Mouse (Mus musculus): Measurements from ENCODE around the gene Kif22. TPM values are rescaled to one million over a fixed set of nuclear protein-coding genes. Genes with fewer than 3 reads are reported as not detected.

Kif22 gene
- polyA plus RNA-seq, 1 experiment: 5.8 TPM

DNA sequence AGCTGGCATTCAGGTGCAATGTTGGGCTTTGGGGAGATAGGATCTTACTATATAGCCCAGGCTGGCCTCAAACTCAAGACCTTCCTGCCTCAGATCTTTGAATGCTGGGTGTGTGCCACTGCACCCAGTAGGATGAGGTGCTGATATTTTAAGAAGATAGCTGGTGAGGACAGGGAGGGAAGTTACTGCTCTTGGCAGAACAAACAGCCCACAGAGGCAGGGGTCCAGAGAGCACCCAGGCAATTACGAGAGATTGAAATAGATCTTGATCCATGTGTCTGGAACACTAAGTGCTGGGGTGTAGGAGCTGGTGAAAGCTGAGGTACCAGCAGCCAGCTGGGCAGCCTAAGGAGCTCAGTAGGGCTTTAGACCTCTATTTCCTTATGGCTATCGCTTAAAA, 60.7 kb downstream of the Kif22 start:
- Histone ChIP-seq H3K36me3 (ENCODE audit: control insufficient read depth, insufficient read depth, low read length) (peaks cover 35% of the 10 kb centered on the region), H3K4me1 (ENCODE audit: control insufficient read depth, insufficient read depth, insufficient read length, low read length) (peaks cover 37% of the 10 kb centered on the region), H3K27me3 (ENCODE audit: control insufficient read depth, insufficient read depth, low read length) (no peaks in the 10 kb centered on the region), H3K27ac (ENCODE audit: insufficient read depth, low read depth, low read length) (peak overlapping the region; percentile 19; the same call in 1 of the 2 replicates), H3K4me3 (ENCODE audit: low read depth, low read length) (no peak overlapping the region)
- TF ChIP-seq POLR2A (IDR thresholded peaks at IDR 0.05; ENCODE audit: low read depth, low read length): no peak
- TF ChIP-seq CTCF (IDR thresholded peaks at IDR 0.05; ENCODE audit: extremely low read depth, insufficient read length, insufficient replicate concordance, low read depth, low read length): no peak
- 74% methylated on average over 2 of the region's 2 CpGs for WGBS

DNA sequence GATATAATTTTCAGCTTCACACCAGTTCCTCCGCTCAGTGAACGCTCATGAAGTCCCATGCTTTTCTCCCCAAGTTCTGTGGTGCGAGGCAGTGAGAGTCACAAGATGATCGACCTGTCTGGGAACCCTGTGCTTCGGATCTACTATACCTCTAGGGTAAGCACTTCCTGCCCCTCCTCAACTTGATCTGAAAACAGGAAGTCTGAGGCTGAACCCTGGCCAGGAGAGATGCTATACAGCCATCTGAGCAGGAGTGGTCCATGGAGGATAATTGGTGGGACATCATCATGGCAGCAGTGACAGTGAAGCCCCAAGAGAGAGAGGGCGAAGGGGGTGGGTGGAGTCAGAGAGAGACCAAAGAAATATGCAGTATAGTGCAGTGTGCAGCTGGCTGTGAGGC, 63.4 kb downstream of the Kif22 start:
- TF ChIP-seq CTCF (IDR thresholded peaks at IDR 0.05; ENCODE audit: extremely low read depth, insufficient read length, insufficient replicate concordance, low read depth, low read length): no peak
- TF ChIP-seq POLR2A (IDR thresholded peaks at IDR 0.05; ENCODE audit: low read depth, low read length): no peak
- H3K36me3 ChIP-seq (ENCODE audit: control insufficient read depth, insufficient read depth, low read length): peaks cover 30% of the 10 kb centered on the region
- H3K4me3 ChIP-seq (ENCODE audit: low read depth, low read length): no peak overlapping the region
- 82% methylated on average over 6 of the region's 6 CpGs for WGBS
- no peak overlapping the region for H3K27ac ChIP-seq (ENCODE audit: insufficient read depth, low read depth, low read length)
- H3K27me3 ChIP-seq (ENCODE audit: control insufficient read depth, insufficient read depth, low read length): no peaks in the 10 kb centered on the region
- peaks cover 38% of the 10 kb centered on the region for H3K4me1 ChIP-seq (ENCODE audit: control insufficient read depth, insufficient read depth, insufficient read length, low read length)

Other genes with a start within 250 kb of the Kif22 start
- gene Ppp4c, start 250.0 kb downstream of the Kif22 start, polyA plus RNA-seq (2012; rRNA removed): 101 and 199 TPM in 2 replicates
- 2.2 and 4.1 TPM in 2 replicates for gene Fam57b, start 244.8 kb downstream of the Kif22 start, polyA plus RNA-seq (2012; rRNA removed)
- not detected in 2 replicates for gene 4930451I11Rik, start 210.8 kb downstream of the Kif22 start, polyA plus RNA-seq (2012; rRNA removed)
- not detected in 2 replicates for gene Doc2a, start 195.1 kb downstream of the Kif22 start, polyA plus RNA-seq (2012; rRNA removed)
- gene Hirip3, start 180.5 kb downstream of the Kif22 start, polyA plus RNA-seq (2012; rRNA removed): 1.3 and 3.6 TPM in 2 replicates
- gene Ino80e, start 180.1 kb downstream of the Kif22 start, polyA plus RNA-seq (2012; rRNA removed): 16.5 and 42.8 TPM in 2 replicates
- gene Taok2, start 157.8 kb downstream of the Kif22 start, polyA plus RNA-seq (2012; rRNA removed): 42.3 and 77.4 TPM in 2 replicates
- gene Tmem219, start 119.6 kb downstream of the Kif22 start, polyA plus RNA-seq (2012; rRNA removed): 51.5 and 143 TPM in 2 replicates
- 9.1 and 18.8 TPM in 2 replicates for gene Kctd13, start 113.6 kb downstream of the Kif22 start, polyA plus RNA-seq (2012; rRNA removed)
- 0.18 and 0.19 TPM in 2 replicates for gene Asphd1, start 92.9 kb downstream of the Kif22 start, polyA plus RNA-seq (2012; rRNA removed)
- 1.3 and 2.6 TPM in 2 replicates for gene Sez6l2, start 91.9 kb downstream of the Kif22 start, polyA plus RNA-seq (2012; rRNA removed)
- 157 and 467 TPM in 2 replicates for gene Cdipt, start 66.6 kb downstream of the Kif22 start, polyA plus RNA-seq (2012; rRNA removed)
- gene Cdiptos, start 66.4 kb downstream of the Kif22 start, polyA plus RNA-seq (2012; rRNA removed): 0.15 and 0.74 TPM in 2 replicates
- 148 and 353 TPM in 2 replicates for gene Mvp, start 27.9 kb downstream of the Kif22 start, polyA plus RNA-seq (2012; rRNA removed)
- gene Pagr1b, start 26.0 kb downstream of the Kif22 start, polyA plus RNA-seq (2012; rRNA removed): 0.76 and 2.9 TPM in 2 replicates
- 1.6 and 3.7 TPM in 2 replicates for gene Pagr1a, start 25.1 kb downstream of the Kif22 start, polyA plus RNA-seq (2012; rRNA removed)
- gene Gm42742, start 21.4 kb downstream of the Kif22 start, polyA plus RNA-seq (2012; rRNA removed): 9.5 and 26.4 TPM in 2 replicates
- 1.3 and 2.7 TPM in 2 replicates for gene Prrt2, start 21.3 kb downstream of the Kif22 start, polyA plus RNA-seq (2012; rRNA removed)
- gene Maz, start 15.4 kb downstream of the Kif22 start, polyA plus RNA-seq (2012; rRNA removed): 103 and 248 TPM in 2 replicates
- 4,647 and 5,350 TPM in 2 replicates for gene Zg16, start 44.9 kb upstream of the Kif22 start, polyA plus RNA-seq (2012; rRNA removed)
- gene AI467606, start 48.9 kb upstream of the Kif22 start, polyA plus RNA-seq (2012; rRNA removed): 21.2 and 22.7 TPM in 2 replicates
- 0.37 and 1.7 TPM in 2 replicates for gene Qprt, start 79.8 kb upstream of the Kif22 start, polyA plus RNA-seq (2012; rRNA removed)
- gene Spn, start 95.4 kb upstream of the Kif22 start, polyA plus RNA-seq (2012; rRNA removed): 2.4 and 3.9 TPM in 2 replicates
- 7.6 and 13.9 TPM in 2 replicates for gene Cd2bp2, start 153.6 kb upstream of the Kif22 start, polyA plus RNA-seq (2012; rRNA removed)
- gene Tbc1d10b, start 166.0 kb upstream of the Kif22 start, polyA plus RNA-seq (2012; rRNA removed): 17.5 and 44.1 TPM in 2 replicates
- 0.74 and 1.3 TPM in 2 replicates for gene Mylpf, start 166.4 kb upstream of the Kif22 start, polyA plus RNA-seq (2012; rRNA removed)
- gene Zfp553, start 190.6 kb upstream of the Kif22 start, polyA plus RNA-seq (2012; rRNA removed): 4.9 and 8.1 TPM in 2 replicates
- 14.3 and 34.1 TPM in 2 replicates for gene Sept1, start 190.7 kb upstream of the Kif22 start, polyA plus RNA-seq (2012; rRNA removed)
- 100.0 and 118 TPM in 2 replicates for gene Zfp771, start 201.8 kb upstream of the Kif22 start, polyA plus RNA-seq (2012; rRNA removed)
- gene Dctpp1, start 218.2 kb upstream of the Kif22 start, polyA plus RNA-seq (2012; rRNA removed): 56.3 and 62.1 TPM in 2 replicates
- 44.5 and 81.9 TPM in 2 replicates for gene Sephs2, start 231.6 kb upstream of the Kif22 start, polyA plus RNA-seq (2012; rRNA removed)

Data from small intestine, adult 2 months (tissue).